Mouse (Mus musculus) limb, embryonic 11.5 days (tissue): ENCODE data around the gene Wbp11. TPM values are rescaled to one million over a fixed set of nuclear protein-coding genes. Genes with fewer than 3 reads are reported as not detected.
A peak's percentile ranks its signal among the peaks of the same experiment; 100 is the strongest.

Experiments
- ATAC-seq: fragments of 200-750 bp; cut with Nextera tagmentation; 2 replicates; pipeline ENCODE4 v1.8.0; 2017; ENCODE audit warnings: low read depth; ENCODE audit not compliant: insufficient number of reproducible peaks, low FRiP score, low TSS enrichment
- DNase-seq: peaks from one replicate; pipeline ENCODE4 v3.0.0-alpha.2; 2015; ENCODE audit warnings: low spot score
- H3K27ac ChIP-seq: fragments of 300-500 bp; sonication (generic); replicated peaks from 2 replicates; pipeline ENCODE4 v1.5.1; 2014; ENCODE audit warnings: low read depth, mild to moderate bottlenecking, low read length
- H3K27me3 ChIP-seq: fragments of 300-500 bp; sonication (generic); 2 replicates; pipeline ENCODE4 v1.6.1; 2014; ENCODE audit warnings: mild to moderate bottlenecking, low read length, mixed read lengths; ENCODE audit not compliant: control insufficient read depth, insufficient read depth
- H3K36me3 ChIP-seq: fragments of 300-500 bp; sonication (generic); 2 replicates; pipeline ENCODE4 v1.6.1; 2014; ENCODE audit warnings: mild to moderate bottlenecking, low read length, moderate library complexity, mixed read lengths; ENCODE audit not compliant: control insufficient read depth, insufficient read depth
- H3K4me1 ChIP-seq: fragments of 300-500 bp; sonication (generic); 2 replicates; pipeline ENCODE4 v1.6.1; 2014; ENCODE audit warnings: low read length, mixed read lengths; ENCODE audit not compliant: control insufficient read depth, insufficient read depth
- H3K4me2 ChIP-seq: fragments of 300-500 bp; sonication (generic); 2 replicates; pipeline ENCODE4 v1.6.1; 2014; ENCODE audit warnings: low read depth, mild to moderate bottlenecking, moderate library complexity; ENCODE audit not compliant: severe bottlenecking
- H3K4me3 ChIP-seq: fragments of 300-500 bp; sonication (generic); 2 replicates; pipeline ENCODE4 v1.5.1; 2014; ENCODE audit warnings: low read depth, low read length
- H3K9ac ChIP-seq: fragments of 300-500 bp; sonication (generic); 2 replicates; pipeline ENCODE4 v1.6.1; 2014; ENCODE audit warnings: mild to moderate bottlenecking, low read length
- H3K9me3 ChIP-seq: fragments of 300-500 bp; sonication (generic); 2 replicates; pipeline ENCODE4 v1.6.1; 2016; ENCODE audit warnings: low read length; ENCODE audit not compliant: control insufficient read depth
- WGBS: fragments of 180-500 bp; shearing (Covaris S2); extraction: QIAGEN DNeasy Blood & Tissue Kit; methylation state at CpG from one replicate; pipeline ENCODE4 v1.1.7; 2014; 5-methylcytosine and 5-hydroxymethylcytosine counted together
- polyA plus RNA-seq: library from polyadenylated mRNA; unstranded; fragments of >200 nt; fragmentation: Nextera tagmentation; extraction: Ambion mirVana; gene quantifications from 2 replicates; pipeline ENCODE4 v1.2.1, GENCODE M21; 2014

The Wbp11 gene
- 169 and 183 TPM in 2 replicates for polyA plus RNA-seq

- ATAC-seq (peak; percentile 100), DNase-seq (peak; percentile 96)
- no peaks in the 10 kb centered on the region for H3K27me3 ChIP-seq
- H3K9me3 ChIP-seq = no peaks in the 10 kb centered on the region
- H3K4me2 ChIP-seq = peak within 1 kb of the TSS; percentile 83
- under 1% methylated on average over 44 of the region's 45 CpGs for WGBS
- H3K4me3 ChIP-seq = peak within 1 kb of the TSS; percentile 94
- H3K27ac ChIP-seq = peak within 1 kb of the TSS; percentile 57
- H3K36me3 ChIP-seq = peaks cover 7% of the 10 kb centered on the region; the same call in 1 of the 2 replicates
- no peaks in the 10 kb centered on the region for H3K4me1 ChIP-seq
- peak within 1 kb of the TSS; percentile 95 for H3K9ac ChIP-seq
These were observed at the start of gene Wbp11 for GRCm38 (mm10) chr6:136827881-136828561. Gene Wbp11, minus strand, starts transcription at chr6:136828233.

GRCm38 (mm10) chr6:136875670-136876069 is 47.6 kb upstream of the Wbp11 start, which contains the start of gene Mgp:
Gene Mgp, minus strand, starts transcription at chr6:136875823.
- H3K27me3 ChIP-seq = no peaks in the 10 kb centered on the region
- H3K4me2 ChIP-seq = peak within 1 kb of the TSS; percentile 5; the same call in 1 of the 2 replicates
- WGBS = 36% methylated on average over 9 of the region's 9 CpGs
- no peak within 1 kb of the TSS; the same call in 1 of the 2 replicates for H3K27ac ChIP-seq
- ATAC-seq (no peak), DNase-seq (peak; percentile 37)
- no peaks in the 10 kb centered on the region for H3K36me3 ChIP-seq
- peak within 1 kb of the TSS; percentile 50; the same call in 1 of the 2 replicates for H3K9ac ChIP-seq
- H3K9me3 ChIP-seq = no peaks in the 10 kb centered on the region
- H3K4me1 ChIP-seq = 0 out of 2 replicates have a peak, but pooled peaks cover 3% of the 10 kb centered on the region
- H3K4me3 ChIP-seq = no peak within 1 kb of the TSS

DNA sequence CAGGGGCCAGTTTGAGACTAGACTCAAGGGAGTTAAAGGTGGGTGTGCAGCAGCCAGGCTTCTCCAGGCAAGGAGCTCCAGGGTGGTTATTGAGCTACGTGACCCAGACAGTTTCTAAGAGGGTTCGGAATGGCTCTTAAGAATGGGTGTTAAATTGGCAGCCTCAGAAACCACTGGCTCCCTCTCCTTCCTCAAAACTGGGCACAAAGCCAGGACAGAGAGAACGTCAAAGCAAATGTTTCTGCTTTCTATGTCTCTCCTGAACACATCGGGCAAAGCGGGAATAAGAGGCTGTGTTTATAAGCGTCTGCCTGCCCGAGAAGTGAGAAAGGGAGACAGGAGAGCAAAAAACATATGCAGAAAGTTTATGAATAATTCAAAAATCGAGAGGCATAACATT is 46.6 kb upstream of the Wbp11 start:
- H3K27ac ChIP-seq = no peak overlapping the region
- DNase-seq (no peak), ATAC-seq (no peak)
- no peak overlapping the region for H3K9ac ChIP-seq
- H3K27me3 ChIP-seq = no peaks in the 10 kb centered on the region
- H3K36me3 ChIP-seq = no peaks in the 10 kb centered on the region
- 83% methylated on average over 8 of the region's 8 CpGs for WGBS
- H3K9me3 ChIP-seq = no peaks in the 10 kb centered on the region
- no peak overlapping the region for H3K4me3 ChIP-seq
- H3K4me1 ChIP-seq = 0 out of 2 replicates have a peak, but pooled peaks cover 3% of the 10 kb centered on the region
- H3K4me2 ChIP-seq = no peak overlapping the region

DNA sequence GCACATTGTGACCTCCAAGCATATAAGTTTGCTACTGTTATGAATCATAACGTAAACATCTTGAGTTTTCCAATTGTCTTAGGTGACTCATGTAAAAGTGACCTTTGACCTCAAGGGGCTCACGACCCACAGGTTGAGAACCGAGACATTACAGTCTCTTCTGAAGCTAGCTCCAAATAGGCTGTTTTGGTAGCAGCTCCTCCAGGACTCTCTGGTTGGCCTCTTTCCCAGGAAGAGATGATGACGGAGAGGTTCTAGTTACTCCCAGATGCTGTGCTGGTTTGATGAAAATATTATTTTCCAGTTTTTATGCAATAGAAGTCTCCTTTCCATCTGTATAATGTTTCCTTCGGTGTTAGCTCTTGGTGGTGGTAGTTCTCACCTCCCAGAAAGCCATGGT is 40.9 kb upstream of the Wbp11 start:
- no peak for ATAC-seq

DNA sequence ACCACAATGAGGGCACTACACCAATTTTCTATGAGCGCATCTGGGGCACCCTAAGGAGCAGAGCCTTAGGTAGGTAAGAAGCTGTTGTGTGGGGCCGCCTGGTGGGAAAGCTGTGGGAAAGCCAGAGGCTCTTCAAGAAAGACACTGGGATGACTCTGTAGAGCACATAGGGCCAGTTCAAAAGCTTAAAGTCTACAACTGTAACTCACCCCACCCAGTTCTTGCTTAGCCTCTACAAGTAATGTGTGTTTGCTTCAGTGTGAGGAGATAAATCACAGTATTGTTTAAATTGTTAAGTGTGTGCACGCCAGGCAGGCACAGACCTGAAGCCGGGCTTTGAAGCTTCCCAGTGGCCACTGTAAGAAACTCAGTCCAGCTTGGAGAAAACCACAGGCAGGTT is 38.1 kb upstream of the Wbp11 start:
- ATAC-seq (no peak), DNase-seq (no peak)
- Histone ChIP-seq H3K4me1 (no peaks in the 10 kb centered on the region), H3K36me3 (no peaks in the 10 kb centered on the region), H3K27ac (no peak overlapping the region), H3K4me2 (no peak overlapping the region), H3K9ac (no peak overlapping the region), H3K27me3 (no peaks in the 10 kb centered on the region), H3K9me3 (no peaks in the 10 kb centered on the region), H3K4me3 (no peak overlapping the region)
- WGBS = 74% methylated on average over 4 of the region's 4 CpGs

More for the DNA sequence above, 40.9 kb upstream of the Wbp11 start:
- Histone ChIP-seq H3K27me3 (no peaks in the 10 kb centered on the region), H3K36me3 (no peaks in the 10 kb centered on the region), H3K9ac (no peak overlapping the region), H3K4me3 (no peak overlapping the region), H3K4me1 (no peaks in the 10 kb centered on the region), H3K9me3 (no peaks in the 10 kb centered on the region), H3K4me2 (no peak overlapping the region), H3K27ac (no peak overlapping the region)
- 80% methylated on average over 5 of the region's 5 CpGs for WGBS
- no peak for DNase-seq

- no peak overlapping the region for H3K4me2 ChIP-seq
- no peak for ATAC-seq
- no peaks in the 10 kb centered on the region for H3K27me3 ChIP-seq
- H3K4me3 ChIP-seq = no peak overlapping the region
- DNase-seq = no peak
- H3K9ac ChIP-seq = no peak overlapping the region
- H3K27ac ChIP-seq = no peak overlapping the region
- WGBS = 90% methylated on average over 5 of the region's 5 CpGs
- H3K4me1 ChIP-seq = no peaks in the 10 kb centered on the region
- no peaks in the 10 kb centered on the region for H3K36me3 ChIP-seq
- H3K9me3 ChIP-seq = no peaks in the 10 kb centered on the region
These were observed 37.3 kb upstream of the Wbp11 start for GRCm38 (mm10) chr6:136865360-136865759.

GRCm38 (mm10) chr6:136861020-136861419 is 33.0 kb upstream of the Wbp11 start:
- no peaks in the 10 kb centered on the region for H3K36me3 ChIP-seq
- WGBS = 47% methylated on average over 9 of the region's 9 CpGs
- ATAC-seq (no peak), DNase-seq (peak; percentile 34)
- H3K9me3 ChIP-seq = no peaks in the 10 kb centered on the region
- H3K27ac ChIP-seq = no peak overlapping the region
- peaks cover 3% of the 10 kb centered on the region; the same call in 1 of the 2 replicates for H3K4me1 ChIP-seq
- H3K27me3 ChIP-seq = no peaks in the 10 kb centered on the region
- H3K4me3 ChIP-seq = no peak overlapping the region
- no peak overlapping the region for H3K4me2 ChIP-seq
- no peak overlapping the region for H3K9ac ChIP-seq

- no peaks in the 10 kb centered on the region for H3K9me3 ChIP-seq
- DNase-seq (no peak), ATAC-seq (no peak)
- no peak overlapping the region for H3K9ac ChIP-seq
- no peaks in the 10 kb centered on the region for H3K36me3 ChIP-seq
- H3K27ac ChIP-seq = no peak overlapping the region
- no peaks in the 10 kb centered on the region for H3K27me3 ChIP-seq
- no peak overlapping the region for H3K4me3 ChIP-seq
- no peak overlapping the region for H3K4me2 ChIP-seq
- 75% methylated on average over 8 of the region's 8 CpGs for WGBS
- H3K4me1 ChIP-seq = peaks cover 3% of the 10 kb centered on the region; the same call in 1 of the 2 replicates
These were observed 30.4 kb upstream of the Wbp11 start for GRCm38 (mm10) chr6:136858420-136858819.
